Mouse (Mus musculus): ENCODE measurements around the gene Rhoq.

- TF ChIP-seq POLR2A (IDR thresholded peaks at IDR 0.05; ENCODE audit: borderline replicate concordance, control insufficient read depth, low read depth, low read length) (no peak), CTCF (IDR thresholded peaks at IDR 0.05; ENCODE audit: control insufficient read depth, insufficient read depth, low read length) (no peak)
Measured at GRCm38 (mm10) chr17:86967048-86967447, 4.2 kb downstream of the Rhoq start.
